Mouse (Mus musculus): ENCODE measurements around the gene Mlkl. TPM values are rescaled to one million over a fixed set of nuclear protein-coding genes. Genes with fewer than 3 reads are reported as not detected.

Mlkl gene
- polyA plus RNA-seq, 1 experiment = not detected

DNA sequence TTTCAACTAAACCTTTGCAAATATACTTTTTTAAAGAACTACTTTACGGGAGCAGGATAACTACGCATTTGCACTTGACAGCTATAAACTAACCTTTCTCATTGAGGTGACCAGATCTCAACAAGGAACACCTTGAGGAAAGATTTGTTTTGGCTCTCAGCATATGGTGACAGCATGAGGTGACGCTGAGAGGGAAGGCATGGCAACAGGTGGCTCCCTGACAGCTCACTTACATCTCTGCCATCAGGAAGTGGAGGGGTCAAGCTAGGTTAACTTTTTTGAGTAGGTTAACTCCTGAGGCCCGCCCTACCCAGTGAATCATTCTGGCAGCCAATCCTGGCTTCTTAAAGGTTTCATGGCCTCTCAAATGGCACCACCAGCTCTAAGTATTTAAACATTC lies 52.4 kb downstream of the Mlkl start:
- no peak for TF ChIP-seq GATA1 (IDR thresholded peaks at IDR 0.05; ENCODE audit: low read length)

DNA sequence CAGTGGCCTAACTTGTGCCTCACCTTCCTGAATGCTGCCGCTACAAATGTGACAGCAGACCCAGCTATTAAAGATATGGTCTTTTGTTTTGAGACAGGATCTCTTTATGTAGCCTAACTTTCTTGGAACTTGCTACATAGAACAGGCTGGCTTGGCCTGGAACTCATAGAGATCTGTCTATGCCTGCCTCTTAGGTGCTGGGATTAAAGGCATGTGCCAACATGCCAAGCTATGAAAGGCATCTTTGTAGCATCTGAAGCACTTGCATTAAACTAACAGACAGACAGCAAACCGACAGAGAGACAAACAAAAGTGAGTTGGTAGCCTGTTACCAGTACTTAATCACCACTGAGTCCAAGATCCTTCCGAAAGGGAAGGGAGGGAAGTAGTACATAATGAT lies 55.9 kb downstream of the Mlkl start:
- TF ChIP-seq GATA1 (IDR thresholded peaks at IDR 0.05; ENCODE audit: low read length) = no peak

DNA sequence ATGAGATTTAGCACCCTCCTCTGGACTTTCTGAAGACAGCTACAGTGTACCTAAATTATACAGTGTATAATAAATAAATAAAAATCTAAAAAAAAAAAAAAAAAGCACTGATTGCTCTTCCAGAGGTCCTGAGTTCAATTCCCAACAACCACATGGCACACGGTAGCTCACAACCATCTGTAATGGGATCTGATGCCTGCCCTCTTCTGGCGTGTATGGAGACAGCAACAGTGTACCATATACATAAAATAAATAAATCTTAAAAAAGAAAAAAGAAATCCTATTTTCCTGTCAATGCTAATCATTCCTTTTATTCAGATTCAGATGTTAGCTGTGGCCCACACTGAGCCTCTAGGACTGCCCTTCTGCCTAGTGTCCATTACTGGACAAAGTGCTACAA lies 69.7 kb downstream of the Mlkl start:
- TF ChIP-seq GATA1 (IDR thresholded peaks at IDR 0.05; ENCODE audit: low read length) = no peak

DNA sequence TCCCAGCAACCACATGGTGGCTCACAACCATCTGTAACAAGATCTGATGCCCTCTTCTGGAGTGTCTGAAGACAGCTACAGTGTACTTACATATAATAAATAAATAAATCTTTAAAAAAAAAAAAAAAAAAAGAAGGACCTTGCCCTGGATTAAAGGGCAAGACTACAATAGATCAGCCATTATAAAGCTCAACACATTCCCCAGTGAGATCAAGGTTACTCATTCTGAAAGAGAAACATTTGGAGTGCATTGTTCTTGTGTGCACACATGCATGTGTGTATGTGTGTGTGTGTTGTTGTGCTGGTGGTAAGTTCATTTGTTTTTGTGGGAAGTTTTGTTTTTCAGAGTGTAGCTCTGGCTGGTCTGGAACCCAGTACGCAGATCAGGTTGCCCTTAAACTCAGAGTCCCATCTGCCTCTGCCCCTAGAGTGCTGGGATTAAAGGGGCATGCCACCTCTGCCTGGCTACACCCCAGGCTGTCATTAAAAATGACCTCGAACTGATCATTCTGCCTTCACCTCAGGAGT lies 73.2 kb downstream of the Mlkl start:
- TF ChIP-seq GATA1 (IDR thresholded peaks at IDR 0.05; ENCODE audit: low read length) = no peak

DNA sequence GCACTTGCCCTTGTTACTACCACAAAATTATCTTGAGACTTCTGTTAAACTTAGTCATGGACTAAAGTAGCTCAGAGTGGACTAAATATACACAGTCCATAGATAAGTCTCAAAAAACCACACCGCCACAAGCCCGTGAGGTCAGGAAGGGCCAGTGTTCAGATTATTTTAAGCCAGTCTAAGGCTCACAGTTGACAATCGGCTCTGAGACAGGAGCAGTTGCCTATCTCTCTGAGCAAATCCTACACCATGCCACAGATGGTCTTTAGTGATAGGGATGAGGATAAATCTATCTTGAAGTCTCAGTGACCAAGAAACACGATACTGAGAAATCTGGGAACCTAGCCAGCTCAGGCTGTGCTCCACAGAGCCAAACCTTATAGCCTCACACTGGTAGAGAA lies 76.0 kb downstream of the Mlkl start:
- TF ChIP-seq GATA1 (IDR thresholded peaks at IDR 0.05; ENCODE audit: low read length) = peak; percentile 98

Other genes starting within 250 kb of the Mlkl start
- not detected in 2 replicates for gene Clec18a, start 245.8 kb downstream of the Mlkl start, polyA plus RNA-seq (2012)
- 10.3 and 11.6 TPM in 2 replicates for gene Pdpr, start 243.5 kb downstream of the Mlkl start, polyA plus RNA-seq (2012)
- 6.5 and 7.3 TPM in 2 replicates for gene Glg1, start 79.0 kb downstream of the Mlkl start, polyA plus RNA-seq (2012)
- 3.5 and 3.7 TPM in 2 replicates for gene Rfwd3, start 38.0 kb downstream of the Mlkl start, polyA plus RNA-seq (2012)
- not detected in 2 replicates for gene Fa2h, start 55.6 kb upstream of the Mlkl start, polyA plus RNA-seq (2012)
- gene Wdr59, start 183.9 kb upstream of the Mlkl start, polyA plus RNA-seq (2012) = 2.7 and 3.3 TPM in 2 replicates
- 36.4 and 44.3 TPM in 2 replicates for gene Znrf1, start 197.9 kb upstream of the Mlkl start, polyA plus RNA-seq (2012)